11 mouse cellular contexts compared by ENCODE assay signal in the genomic region with DNA sequence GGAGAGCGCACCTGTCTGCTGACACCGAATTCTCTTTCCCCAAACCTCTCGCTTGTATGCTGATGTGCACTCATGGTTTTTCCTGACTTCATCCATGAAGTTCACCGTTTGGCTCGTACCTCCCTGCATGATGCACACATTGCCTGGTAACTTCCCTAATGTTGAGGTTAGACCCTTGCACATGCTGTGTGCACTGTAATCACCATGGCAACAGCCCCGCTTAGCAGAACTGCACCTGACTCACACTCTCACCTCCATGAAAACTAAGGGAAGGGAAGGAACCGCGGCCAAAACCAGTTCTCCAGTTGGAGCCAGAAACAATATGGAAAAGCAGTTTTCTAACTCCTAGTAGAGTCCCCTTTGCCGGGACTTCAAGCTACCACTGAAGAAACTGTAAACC.
"Had no signal": no experiment of that assay in that cellular context is flagged by ENCODE, and none has a peak within 500 bp of the region (broad histone marks: within the 10 kb centered on the region; RNA-seq: fewer than 3 reads in every experiment).

No protein-coding gene starts in this region.

- ATAC-seq: lung, postnatal 0 days had no signal

- DNase-seq: kidney, postnatal 10 days; kidney, postnatal 4 days; left cerebral cortex, postnatal 4 days; lung, adult 2 months; lung, postnatal 36 days; midbrain, embryonic 14.5 days; retina, postnatal 1 day; right cerebral cortex, postnatal 14 days; thymus, adult 2 months; thymus, postnatal 25 days had no signal
